Mouse (Mus musculus) CH12.LX (cell line): Measurements from ENCODE around the gene Lmx1a.

Experiments used
- CTCF ChIP-seq, 2 experiments: IDR thresholded peaks in 1 of 2; conservative IDR thresholded peaks in 1 of 2; 2 replicates each; pipeline ENCODE4 v1.5.1; 2011 to 2012; ENCODE audit warnings: low read depth in 2 of 2, low read length in 2 of 2, improper control_type of control experiment in 1 of 2, inconsistent platforms in 1 of 2, mild to moderate bottlenecking in 1 of 2, moderate library complexity in 1 of 2
- MAFK ChIP-seq: IDR thresholded peaks from 2 replicates; pipeline ENCODE4 v1.6.1; 2011; ENCODE audit warnings: low read length, improper control_type of control experiment; ENCODE audit not compliant: insufficient replicate concordance
- ZMIZ1 ChIP-seq: IDR thresholded peaks from 2 replicates; pipeline ENCODE4 v1.6.1; 2012; ENCODE audit warnings: low read depth, mild to moderate bottlenecking, inconsistent platforms, low read length, improper control_type of control experiment

GRCm38 (mm10) chr1:167694731-167695130, 5.7 kb downstream of the Lmx1a start:
- TF ChIP-seq CTCF (conservative IDR thresholded peaks at IDR 0.05 in 1 of 2, IDR thresholded peaks at IDR 0.05 in 1 of 2; ENCODE audit: low read depth in 2 of 2, low read length in 2 of 2) (no peak), MAFK (no peak), ZMIZ1 (no peak)
